Mouse (Mus musculus): ENCODE results near the gene Axin1. TPM values are rescaled to one million over a fixed set of nuclear protein-coding genes. Genes with fewer than 3 reads are reported as not detected.

The Axin1 gene
- 56.6 and 71.3 TPM in 2 replicates for polyA plus RNA-seq (2012)

GRCm38 (mm10) chr17:26138239-26138836 is at the start of gene Axin1:
Axin1 (plus strand) TSS chr17:26138688.

DNA sequence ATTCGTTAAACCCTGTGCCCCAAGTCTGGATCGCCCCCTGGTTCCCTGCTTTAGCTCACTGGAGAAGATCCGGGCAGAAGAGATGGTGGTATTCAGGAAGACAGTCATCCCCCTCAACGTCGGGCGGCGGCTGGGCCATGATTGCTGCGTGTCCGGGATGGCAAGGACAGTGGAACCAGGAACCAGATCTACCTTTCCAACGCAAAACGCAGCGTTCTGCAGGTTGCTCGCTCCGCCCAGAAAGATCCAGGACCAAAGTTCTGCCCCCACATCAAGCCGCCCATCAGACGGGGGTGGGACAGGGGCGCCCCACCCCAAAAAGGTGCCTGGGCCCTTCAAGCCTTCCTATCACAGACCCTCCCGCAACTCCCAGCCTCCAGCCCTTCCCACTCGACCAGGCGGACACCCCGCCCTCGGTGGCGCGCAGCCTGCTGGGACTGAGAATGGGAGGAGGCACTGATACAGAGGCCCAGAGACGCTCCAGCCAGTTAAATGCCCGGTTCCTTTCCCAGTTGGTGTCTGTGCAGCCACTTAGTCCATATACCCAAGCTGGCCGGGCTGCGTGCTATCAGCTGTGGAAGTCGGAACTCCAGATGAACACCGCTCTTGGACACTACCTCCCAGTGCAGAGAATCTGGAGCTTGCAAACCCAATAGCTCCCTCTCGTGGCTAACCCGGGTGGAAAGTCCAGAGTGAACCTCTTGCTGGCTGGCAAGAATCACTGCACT is 48.4 kb upstream of the Axin1 start, which contains the start of gene Decr2:
Gene Decr2, minus strand, starts transcription at position 433 of the 728 bp plus-strand sequence.

GRCm38 (mm10) chr17:26095121-26095740 is 43.3 kb upstream of the Axin1 start, which contains the start of gene Nme4:
Nme4 (minus strand) TSS chr17:26095602.

GRCm38 (mm10) chr17:26113181-26113948 is 25.1 kb upstream of the Axin1 start, which contains the start of gene Tmem8:
Tmem8 (plus strand) TSS chr17:26113299.

GRCm38 (mm10) chr17:26123267-26123684 is 15.2 kb upstream of the Axin1 start, which contains the start of gene Mrpl28:
Mrpl28 (plus strand) TSS chr17:26123500.

GRCm38 (mm10) chr17:26198892-26199291 is 60.4 kb downstream of the Axin1 start, which contains the start of gene Pdia2:
Pdia2 (minus strand) TSS chr17:26199087.

GRCm38 (mm10) chr17:26202737-26203136 is 64.2 kb downstream of the Axin1 start, which contains the start of gene Rgs11:
Rgs11 (plus strand) TSS chr17:26202951.

GRCm38 (mm10) chr17:26207686-26208085 is 69.2 kb downstream of the Axin1 start, which contains the start of gene Arhgdig:
Arhgdig (minus strand) TSS chr17:26207786.

DNA sequence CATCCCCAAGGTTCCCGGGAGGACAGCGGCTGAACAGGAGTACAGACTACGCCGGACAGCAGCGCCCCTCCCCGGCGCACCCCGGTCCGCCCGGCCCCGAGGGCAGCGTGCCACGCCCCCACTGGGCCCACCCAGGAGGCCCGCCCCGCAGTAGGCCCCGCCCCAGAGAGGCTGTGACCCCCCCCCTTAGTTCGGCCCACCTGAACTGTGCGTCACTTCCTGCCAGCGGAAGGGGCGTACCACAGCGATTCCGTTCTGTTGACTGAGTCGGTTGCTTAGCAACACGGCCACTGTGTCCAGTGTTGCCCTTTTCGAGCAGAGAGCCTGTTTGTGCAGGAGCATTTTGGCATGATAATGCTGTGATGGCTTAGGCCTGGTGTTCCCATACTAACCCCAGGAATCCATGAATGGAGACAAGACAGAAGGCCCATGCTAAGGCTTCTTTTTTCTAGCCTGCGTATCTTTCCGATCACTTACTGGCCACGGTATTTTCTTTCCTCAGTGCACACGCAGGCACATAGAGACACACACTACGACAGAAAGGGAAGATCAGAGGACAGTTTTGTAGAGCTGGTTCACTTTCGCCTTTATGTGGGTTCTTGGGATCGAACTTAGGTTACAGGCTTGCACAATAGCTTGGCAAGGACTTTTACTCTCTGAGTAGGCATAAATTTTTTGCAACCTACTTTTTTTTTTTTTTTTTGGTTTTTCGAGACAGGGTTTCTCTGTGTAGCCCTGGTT is 105.8 kb downstream of the Axin1 start, which contains the start of gene Fam234a:
Gene Fam234a, minus strand, starts transcription at position 142 of the 741 bp plus-strand sequence.

Other genes with a start within 250 kb of the Axin1 start
- gene Rab40c, start 219.0 kb upstream of the Axin1 start, polyA plus RNA-seq (2012), result 11.1 and 12.9 TPM in 2 replicates
- 135 and 143 TPM in 2 replicates for gene Pigq, start 193.8 kb upstream of the Axin1 start, polyA plus RNA-seq (2012)
- gene Nhlrc4, start 193.7 kb upstream of the Axin1 start, polyA plus RNA-seq (2012), result 0.50 TPM in 1 of 2 replicates, not detected in the other
- 0.02 and 0.04 TPM in 2 replicates for gene A930017K11Rik, start 186.1 kb upstream of the Axin1 start, polyA plus RNA-seq (2012)
- 46.0 and 55.2 TPM in 2 replicates for gene Capn15, start 152.9 kb upstream of the Axin1 start, polyA plus RNA-seq (2012)
- 5.8 and 10.9 TPM in 2 replicates for gene Rab11fip3, start 69.1 kb upstream of the Axin1 start, polyA plus RNA-seq (2012)
- 0.79 and 1.8 TPM in 2 replicates for gene Decr2, start 48.4 kb upstream of the Axin1 start, polyA plus RNA-seq (2012)
- 136 and 164 TPM in 2 replicates for gene Nme4, start 43.1 kb upstream of the Axin1 start, polyA plus RNA-seq (2012)
- 14.6 and 15.2 TPM in 2 replicates for gene Tmem8, start 25.4 kb upstream of the Axin1 start, polyA plus RNA-seq (2012)
- 212 and 241 TPM in 2 replicates for gene Mrpl28, start 15.2 kb upstream of the Axin1 start, polyA plus RNA-seq (2012)
- 1.5 and 3.7 TPM in 2 replicates for gene Pdia2, start 60.4 kb downstream of the Axin1 start, polyA plus RNA-seq (2012)
- 0.47 and 1.5 TPM in 2 replicates for gene Rgs11, start 64.3 kb downstream of the Axin1 start, polyA plus RNA-seq (2012)
- 1.0 and 1.7 TPM in 2 replicates for gene Arhgdig, start 69.1 kb downstream of the Axin1 start, polyA plus RNA-seq (2012)
- gene Fam234a, start 105.6 kb downstream of the Axin1 start, polyA plus RNA-seq (2012), result 7.4 and 7.8 TPM in 2 replicates
- gene Luc7l, start 114.2 kb downstream of the Axin1 start, polyA plus RNA-seq (2012), result 48.4 and 62.5 TPM in 2 replicates